Mouse (Mus musculus): ENCODE data around the gene Tmem30a. TPM values are rescaled to one million over a fixed set of nuclear protein-coding genes. Genes with fewer than 3 reads are reported as not detected.

The Tmem30a gene
- polyA plus RNA-seq (2017; shearing (Covaris generic)): 134 TPM

DNA sequence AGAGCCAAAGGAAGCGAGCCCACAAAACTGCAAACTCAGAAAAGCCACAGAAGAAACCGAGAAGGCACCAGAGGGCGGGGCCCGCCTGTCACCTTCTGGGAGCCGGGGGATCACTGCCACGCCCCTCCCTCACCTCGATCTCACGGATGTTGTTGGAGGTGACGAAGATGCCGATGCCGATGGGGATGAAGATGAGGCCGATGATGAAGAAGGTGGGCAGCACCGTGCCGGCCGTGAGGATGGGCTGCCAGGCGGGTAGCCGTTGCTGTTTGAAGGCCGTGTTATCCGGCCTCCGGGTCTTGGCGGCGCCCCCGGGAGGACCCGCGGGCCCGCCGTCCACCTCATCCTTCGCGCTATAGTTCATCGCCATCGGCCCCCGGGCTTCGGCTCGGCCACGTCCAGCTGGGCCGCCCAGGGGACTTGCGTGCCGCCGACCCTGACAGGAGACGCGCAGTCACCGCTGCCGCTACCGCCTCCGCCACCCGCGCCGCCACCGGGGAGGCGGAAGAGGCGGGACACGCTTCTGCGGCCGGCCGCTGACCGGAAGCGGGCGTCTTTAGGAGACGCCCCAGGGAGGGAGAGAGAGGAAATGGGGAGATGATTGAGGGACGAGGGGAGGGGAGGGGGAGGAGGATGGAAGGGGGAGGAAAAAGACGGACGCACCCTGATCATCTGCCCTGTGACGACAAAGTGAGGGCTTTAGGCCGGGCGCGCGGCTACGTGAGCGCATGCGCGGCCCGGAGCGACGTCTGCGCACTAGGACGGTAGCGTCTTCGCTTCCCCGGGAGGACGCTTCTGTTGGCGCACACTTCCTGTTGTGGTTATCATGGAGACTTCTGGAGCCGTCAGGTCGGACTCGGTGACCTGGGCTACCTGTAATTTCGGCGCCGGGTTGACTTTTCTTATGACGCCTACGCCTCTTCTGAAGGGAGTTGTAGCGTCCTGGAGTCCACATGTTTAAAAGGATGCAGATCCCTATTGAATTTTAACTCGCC is at the start of gene Tmem30a:
Tmem30a (minus strand) TSS at position 667 of the 995 bp plus-strand sequence.

DNA sequence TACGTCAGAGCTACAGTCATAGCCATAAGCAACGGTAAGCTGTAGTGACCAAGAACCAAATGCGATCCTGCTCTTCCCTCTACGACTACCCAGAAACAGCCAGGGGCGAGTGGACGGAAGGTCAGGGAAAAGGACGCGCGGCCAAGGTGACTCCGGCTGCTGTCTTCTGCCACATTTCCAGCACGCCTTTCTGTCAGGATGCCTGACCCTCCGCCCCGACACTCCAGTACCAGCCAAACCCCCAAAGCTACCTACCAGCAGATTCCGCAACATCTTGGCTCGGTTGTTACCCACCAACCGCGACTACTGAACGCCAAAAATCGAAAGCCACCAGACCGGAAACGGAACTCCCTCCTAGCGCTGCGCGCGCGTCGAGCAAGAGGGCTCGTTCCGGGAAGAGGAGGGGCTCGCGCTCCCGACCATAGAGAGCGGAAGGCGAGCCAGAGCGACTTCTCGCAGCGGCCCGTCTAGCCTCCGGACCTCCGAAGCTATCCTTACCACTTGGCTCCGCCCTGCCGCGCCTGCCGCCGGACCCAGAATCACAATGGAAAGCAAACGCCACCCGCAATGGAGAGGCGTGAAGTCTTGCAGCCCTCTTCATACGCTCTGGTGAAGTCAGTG is 33.8 kb downstream of the Tmem30a start, which contains the start of gene Cox7a2:
Cox7a2 (minus strand) TSS at position 494 of the 621 bp plus-strand sequence.

Other genes starting within 250 kb of the Tmem30a start
- not detected for gene Col12a1, start 74.7 kb downstream of the Tmem30a start, polyA plus RNA-seq (2017; shearing (Covaris generic))
- 191 TPM for gene Cox7a2, start 33.6 kb downstream of the Tmem30a start, polyA plus RNA-seq (2017; shearing (Covaris generic))
- gene Filip1, start 219.3 kb upstream of the Tmem30a start, polyA plus RNA-seq (2017; shearing (Covaris generic)): 0.09 TPM

Data from naive thymus-derived CD4-positive, alpha-beta T cell, adult 5 months (primary cell).